Mouse (Mus musculus) neural tube, postnatal 0 days (tissue): Measurements from ENCODE around the gene Gm4858. TPM values are rescaled to one million over a fixed set of nuclear protein-coding genes. Genes with fewer than 3 reads are reported as not detected.

Source experiments
- polyA plus RNA-seq: library from polyadenylated mRNA; unstranded; fragments of >200 nt; fragmentation: Nextera tagmentation; extraction: Ambion mirVana; gene quantifications from 2 replicates; pipeline ENCODE4 v1.2.1, GENCODE M21; 2015

The Gm4858 gene
- polyA plus RNA-seq = not detected in 2 replicates

GRCm38 (mm10) chr3:93068523-93068922 is at the start of gene Gm4858:
Gm4858 (plus strand) TSS chr3:93068823.

GRCm38 (mm10) chr3:93018960-93019359 is 49.7 kb upstream of the Gm4858 start, which contains the start of gene Lce1m:
Lce1m (minus strand) TSS chr3:93019060.

Other genes with a start within 250 kb of the Gm4858 start
- gene Kprp, start 241.6 kb upstream of the Gm4858 start, polyA plus RNA-seq = not detected in 2 replicates
- gene Lce1l, start 217.5 kb upstream of the Gm4858 start, polyA plus RNA-seq = not detected in 2 replicates
- gene 2310050C09Rik, start 198.6 kb upstream of the Gm4858 start, polyA plus RNA-seq = not detected in 2 replicates
- gene Lce3a, start 142.6 kb upstream of the Gm4858 start, polyA plus RNA-seq = not detected in 2 replicates
- gene Lce3b, start 135.8 kb upstream of the Gm4858 start, polyA plus RNA-seq = not detected in 2 replicates
- gene Lce3c, start 124.3 kb upstream of the Gm4858 start, polyA plus RNA-seq = not detected in 2 replicates
- not detected in 2 replicates for gene Lce3d, start 111.4 kb upstream of the Gm4858 start, polyA plus RNA-seq
- gene Lce3e, start 101.8 kb upstream of the Gm4858 start, polyA plus RNA-seq = not detected in 2 replicates
- gene Lce3f, start 76.6 kb upstream of the Gm4858 start, polyA plus RNA-seq = not detected in 2 replicates
- gene Crct1, start 53.1 kb upstream of the Gm4858 start, polyA plus RNA-seq = 0.79 and 0.97 TPM in 2 replicates
- gene Lce1m, start 49.8 kb upstream of the Gm4858 start, polyA plus RNA-seq = not detected in 2 replicates
- gene Crnn, start 76.0 kb downstream of the Gm4858 start, polyA plus RNA-seq = not detected in 2 replicates
- gene Flg2, start 128.5 kb downstream of the Gm4858 start, polyA plus RNA-seq = not detected in 2 replicates
- not detected in 2 replicates for gene Flg, start 204.7 kb downstream of the Gm4858 start, polyA plus RNA-seq